Mouse (Mus musculus) stomach, postnatal 0 days (tissue): ENCODE data around the gene Ppara. TPM values are rescaled to one million over a fixed set of nuclear protein-coding genes. Genes with fewer than 3 reads are reported as not detected.

Experiments used
- ATAC-seq: fragments of 200-750 bp; cut with Nextera tagmentation; 2 replicates; pipeline ENCODE4 v1.8.0; 2017; ENCODE audit not compliant: low FRiP score, low TSS enrichment
- DNase-seq: peaks from one replicate; pipeline ENCODE4 v3.0.0-alpha.2; 2016; ENCODE audit warnings: low spot score
- H3K27ac ChIP-seq: fragments of 300-500 bp; sonication (generic); replicated peaks from 2 replicates; pipeline ENCODE4 v1.5.1; 2014; ENCODE audit warnings: mild to moderate bottlenecking, control low read depth
- H3K27me3 ChIP-seq: fragments of 300-500 bp; sonication (generic); 2 replicates; pipeline ENCODE4 v1.6.1; 2014; ENCODE audit warnings: low read length; ENCODE audit not compliant: control insufficient read depth, insufficient read depth
- H3K36me3 ChIP-seq: fragments of 300-500 bp; sonication (generic); 2 replicates; pipeline ENCODE4 v1.6.1; 2014; ENCODE audit warnings: low read length, mixed read lengths; ENCODE audit not compliant: control insufficient read depth, insufficient read depth
- H3K4me1 ChIP-seq: fragments of 300-500 bp; sonication (generic); replicated peaks from 2 replicates; pipeline ENCODE4 v1.6.1; 2014; ENCODE audit warnings: antibody characterized with exemption; ENCODE audit not compliant: control insufficient read depth, insufficient read depth
- H3K4me2 ChIP-seq: fragments of 300-500 bp; sonication (generic); replicated peaks from 2 replicates; pipeline ENCODE4 v1.6.1; 2014; ENCODE audit warnings: low read depth, mild to moderate bottlenecking, control low read depth, moderate library complexity
- H3K4me3 ChIP-seq: fragments of 300-500 bp; sonication (generic); 2 replicates; pipeline ENCODE4 v1.5.1; 2014; ENCODE audit warnings: low read depth, low read length, control low read depth
- H3K9ac ChIP-seq: fragments of 300-500 bp; sonication (generic); 2 replicates; pipeline ENCODE4 v1.6.1; 2014; ENCODE audit warnings: mild to moderate bottlenecking, low read length, control low read depth, mixed read lengths
- H3K9me3 ChIP-seq: fragments of 300-500 bp; sonication (generic); 2 replicates; pipeline ENCODE4 v1.6.1; 2016; ENCODE audit warnings: low read length; ENCODE audit not compliant: control insufficient read depth
- CTCF ChIP-seq: IDR thresholded peaks from 2 replicates; pipeline ENCODE4 v1.5.1; 2016; ENCODE audit warnings: antibody characterized with exemption, low read depth, mild to moderate bottlenecking, moderate library complexity
- EP300 ChIP-seq: optimal IDR thresholded peaks from 2 replicates; pipeline ENCODE3; 2016; ENCODE audit warnings: antibody characterized with exemption
- WGBS: fragments of 180-500 bp; shearing (Covaris S2); extraction: QIAGEN DNeasy Blood & Tissue Kit; methylation state at CpG from one replicate; pipeline ENCODE4 v1.1.7; 2014; 5-methylcytosine and 5-hydroxymethylcytosine counted together
- polyA plus RNA-seq: library from polyadenylated mRNA; unstranded; fragments of >200 nt; fragmentation: Nextera tagmentation; extraction: Ambion mirVana; gene quantifications from 2 replicates; pipeline ENCODE4 v1.2.1, GENCODE M21; 2015

Ppara gene
- polyA plus RNA-seq, 1 experiment from 2014 or later: 16.8 TPM

GRCm38 (mm10) chr15:85690058-85690457 is 44.7 kb upstream of the Ppara start:
- no peak for TF ChIP-seq CTCF
- Histone ChIP-seq H3K27me3 (no peaks in the 10 kb centered on the region), H3K4me3 (no peak overlapping the region), H3K36me3 (peaks cover 26% of the 10 kb centered on the region), H3K4me2 (no peak overlapping the region), H3K27ac (no peak overlapping the region), H3K9me3 (no peaks in the 10 kb centered on the region), H3K4me1 (peaks cover 11% of the 10 kb centered on the region), H3K9ac (no peak overlapping the region)
- no peak for DNase-seq
- ATAC-seq: no peak
- WGBS: 91% methylated on average over 6 of the region's 6 CpGs

GRCm38 (mm10) chr15:85690875-85691274 is 43.9 kb upstream of the Ppara start:
- no peak overlapping the region for H3K4me3 ChIP-seq
- no peak overlapping the region for H3K27ac ChIP-seq
- H3K36me3 ChIP-seq: peaks cover 32% of the 10 kb centered on the region
- WGBS: 78% methylated on average over 5 of the region's 5 CpGs
- no peak overlapping the region for H3K9ac ChIP-seq
- no peak for ATAC-seq
- peaks cover 7% of the 10 kb centered on the region for H3K4me1 ChIP-seq
- H3K9me3 ChIP-seq: no peaks in the 10 kb centered on the region
- H3K27me3 ChIP-seq: no peaks in the 10 kb centered on the region
- no peak overlapping the region for H3K4me2 ChIP-seq
- TF ChIP-seq EP300 (no peak), CTCF (no peak)
- no peak for DNase-seq

GRCm38 (mm10) chr15:85693115-85693514 is 41.7 kb upstream of the Ppara start:
- H3K36me3 ChIP-seq: peaks cover 46% of the 10 kb centered on the region
- H3K4me2 ChIP-seq: no peak overlapping the region
- DNase-seq: no peak
- no peak overlapping the region for H3K9ac ChIP-seq
- H3K9me3 ChIP-seq: no peaks in the 10 kb centered on the region
- peaks cover under 1% of the 10 kb centered on the region; the same call in 1 of the 2 replicates for H3K4me1 ChIP-seq
- 74% methylated on average over 3 of the region's 3 CpGs for whole genome bisulfite sequencing
- H3K4me3 ChIP-seq: no peak overlapping the region
- H3K27ac ChIP-seq: no peak overlapping the region
- no peaks in the 10 kb centered on the region for H3K27me3 ChIP-seq
- TF ChIP-seq EP300 (no peak), CTCF (no peak)
- no peak for ATAC-seq

GRCm38 (mm10) chr15:85693819-85694218 is 41.0 kb upstream of the Ppara start:
- no peak for ATAC-seq
- Histone ChIP-seq H3K36me3 (peaks cover 50% of the 10 kb centered on the region), H3K4me1 (no peaks in the 10 kb centered on the region), H3K4me3 (no peak overlapping the region), H3K27me3 (no peaks in the 10 kb centered on the region), H3K4me2 (no peak overlapping the region), H3K27ac (no peak overlapping the region), H3K9ac (no peak overlapping the region), H3K9me3 (no peaks in the 10 kb centered on the region)
- TF ChIP-seq CTCF (no peak), EP300 (no peak)
- no peak for DNase-seq
- WGBS: 76% methylated on average over 2 of the region's 2 CpGs

GRCm38 (mm10) chr15:85694379-85694778 is 40.4 kb upstream of the Ppara start:
- no peak for ATAC-seq
- Histone ChIP-seq H3K4me3 (no peak overlapping the region), H3K4me1 (no peaks in the 10 kb centered on the region), H3K9ac (no peak overlapping the region), H3K4me2 (no peak overlapping the region), H3K36me3 (peaks cover 53% of the 10 kb centered on the region), H3K27me3 (no peaks in the 10 kb centered on the region), H3K27ac (no peak overlapping the region), H3K9me3 (no peaks in the 10 kb centered on the region)
- 88% methylated on average over 1 of the region's 1 CpGs for WGBS
- no peak for DNase-seq
- TF ChIP-seq EP300 (no peak), CTCF (no peak)

GRCm38 (mm10) chr15:85695304-85695703 is 39.5 kb upstream of the Ppara start:
- TF ChIP-seq EP300 (no peak), CTCF (no peak)
- Histone ChIP-seq H3K9ac (no peak overlapping the region), H3K4me2 (no peak overlapping the region), H3K4me1 (no peaks in the 10 kb centered on the region), H3K27ac (no peak overlapping the region), H3K9me3 (no peaks in the 10 kb centered on the region), H3K27me3 (no peaks in the 10 kb centered on the region), H3K36me3 (peaks cover 52% of the 10 kb centered on the region), H3K4me3 (no peak overlapping the region)
- ATAC-seq (no peak), DNase-seq (no peak)
- WGBS: 91% methylated on average over 4 of the region's 4 CpGs
